Mouse (Mus musculus): ENCODE measurements around the gene Babam2. TPM values are rescaled to one million over a fixed set of nuclear protein-coding genes. Genes with fewer than 3 reads are reported as not detected.

The Babam2 gene
- polyA plus RNA-seq, 1 experiment from 2014 or later = 62.9 TPM

- no peak for ATAC-seq (ENCODE audit: insufficient number of reproducible peaks, insufficient read depth, low FRiP score, low read depth)
- Histone ChIP-seq H3K4me2 (replicated peaks; ENCODE audit: low read depth, low read length) (no peak overlapping the region), H3K4me1 (ENCODE audit: control insufficient read depth, insufficient read depth, low read length) (peaks cover 10% of the 10 kb centered on the region), H3K27me3 (ENCODE audit: control insufficient read depth, insufficient read depth, low read length) (no peaks in the 10 kb centered on the region), H3K9me3 (ENCODE audit: control insufficient read depth, low read depth, low read length) (no peaks in the 10 kb centered on the region), H3K4me3 (ENCODE audit: low read depth, low read length) (no peak overlapping the region), H3K27ac (ENCODE audit: low read length) (peak overlapping the region; percentile 79; the same call in 1 of the 2 replicates), H3K36me3 (ENCODE audit: control insufficient read depth, insufficient read depth, low read length) (no peaks in the 10 kb centered on the region), H3K9ac (replicated peaks; ENCODE audit: low read depth, low read length) (no peak overlapping the region)
- WGBS = 94% methylated on average over 1 of the region's 1 CpGs
These were observed 406.1 kb downstream of the Babam2 start for GRCm38 (mm10) chr5:32103545-32103944.

- no peak for ATAC-seq (ENCODE audit: insufficient number of reproducible peaks, insufficient read depth, low FRiP score, low read depth)
- Histone ChIP-seq H3K4me3 (ENCODE audit: low read depth, low read length) (no peak overlapping the region), H3K9me3 (ENCODE audit: control insufficient read depth, low read depth, low read length) (no peaks in the 10 kb centered on the region), H3K4me2 (replicated peaks; ENCODE audit: low read depth, low read length) (no peak overlapping the region), H3K36me3 (ENCODE audit: control insufficient read depth, insufficient read depth, low read length) (no peaks in the 10 kb centered on the region), H3K4me1 (ENCODE audit: control insufficient read depth, insufficient read depth, low read length) (peaks cover 10% of the 10 kb centered on the region), H3K27ac (ENCODE audit: low read length) (no peak overlapping the region), H3K9ac (replicated peaks; ENCODE audit: low read depth, low read length) (no peak overlapping the region), H3K27me3 (ENCODE audit: control insufficient read depth, insufficient read depth, low read length) (no peaks in the 10 kb centered on the region)
- 81% methylated on average over 12 of the region's 12 CpGs for WGBS
These were observed 406.9 kb downstream of the Babam2 start for GRCm38 (mm10) chr5:32104119-32104990.

GRCm38 (mm10) chr5:32106473-32107140 lies 409.1 kb downstream of the Babam2 start:
- Histone ChIP-seq H3K9ac (replicated peaks; ENCODE audit: low read depth, low read length) (no peak overlapping the region), H3K27me3 (ENCODE audit: control insufficient read depth, insufficient read depth, low read length) (no peaks in the 10 kb centered on the region), H3K4me1 (ENCODE audit: control insufficient read depth, insufficient read depth, low read length) (peaks cover 10% of the 10 kb centered on the region), H3K36me3 (ENCODE audit: control insufficient read depth, insufficient read depth, low read length) (no peaks in the 10 kb centered on the region), H3K9me3 (ENCODE audit: control insufficient read depth, low read depth, low read length) (no peaks in the 10 kb centered on the region), H3K4me3 (ENCODE audit: low read depth, low read length) (no peak overlapping the region), H3K27ac (ENCODE audit: low read length) (no peak overlapping the region), H3K4me2 (replicated peaks; ENCODE audit: low read depth, low read length) (no peak overlapping the region)
- ATAC-seq (ENCODE audit: insufficient number of reproducible peaks, insufficient read depth, low FRiP score, low read depth) = no peak
- WGBS = 82% methylated on average over 5 of the region's 5 CpGs

GRCm38 (mm10) chr5:32110651-32111050 lies 413.2 kb downstream of the Babam2 start:
- no peaks in the 10 kb centered on the region for H3K4me1 ChIP-seq (ENCODE audit: control insufficient read depth, insufficient read depth, low read length)
- no peak overlapping the region for H3K27ac ChIP-seq (ENCODE audit: low read length)
- H3K36me3 ChIP-seq (ENCODE audit: control insufficient read depth, insufficient read depth, low read length) = no peaks in the 10 kb centered on the region
- no peak overlapping the region for H3K9ac ChIP-seq (replicated peaks; ENCODE audit: low read depth, low read length)
- H3K27me3 ChIP-seq (ENCODE audit: control insufficient read depth, insufficient read depth, low read length) = no peaks in the 10 kb centered on the region
- no peaks in the 10 kb centered on the region for H3K9me3 ChIP-seq (ENCODE audit: control insufficient read depth, low read depth, low read length)
- no peak for ATAC-seq (ENCODE audit: insufficient number of reproducible peaks, insufficient read depth, low FRiP score, low read depth)
- no peak overlapping the region for H3K4me2 ChIP-seq (replicated peaks; ENCODE audit: low read depth, low read length)
- 80% methylated on average over 4 of the region's 4 CpGs for WGBS
- no peak overlapping the region for H3K4me3 ChIP-seq (ENCODE audit: low read depth, low read length)

- no peaks in the 10 kb centered on the region for H3K36me3 ChIP-seq (ENCODE audit: control insufficient read depth, insufficient read depth, low read length)
These were observed 414.9 kb downstream of the Babam2 start for GRCm38 (mm10) chr5:32112206-32112916.

GRCm38 (mm10) chr5:32120901-32121376 lies 423.5 kb downstream of the Babam2 start:
- no peaks in the 10 kb centered on the region; the same call in 1 of the 2 replicates for H3K4me1 ChIP-seq (ENCODE audit: control insufficient read depth, insufficient read depth, low read length)
- H3K9me3 ChIP-seq (ENCODE audit: control insufficient read depth, low read depth, low read length) = no peaks in the 10 kb centered on the region
- WGBS = 41% methylated on average over 11 of the region's 11 CpGs
- no peaks in the 10 kb centered on the region for H3K27me3 ChIP-seq (ENCODE audit: control insufficient read depth, insufficient read depth, low read length)
- no peaks in the 10 kb centered on the region for H3K36me3 ChIP-seq (ENCODE audit: control insufficient read depth, insufficient read depth, low read length)
- peak; percentile 50; the same call in 1 of the 2 replicates for ATAC-seq (ENCODE audit: insufficient number of reproducible peaks, insufficient read depth, low FRiP score, low read depth)
- peak overlapping the region; percentile 53; the same call in 1 of the 2 replicates for H3K27ac ChIP-seq (ENCODE audit: low read length)
- no peak overlapping the region for H3K4me2 ChIP-seq (replicated peaks; ENCODE audit: low read depth, low read length)
- H3K4me3 ChIP-seq (ENCODE audit: low read depth, low read length) = no peak overlapping the region
- no peak overlapping the region for H3K9ac ChIP-seq (replicated peaks; ENCODE audit: low read depth, low read length)

More at GRCm38 (mm10) chr5:32112206-32112916, 414.9 kb downstream of the Babam2 start:
- H3K27ac ChIP-seq (ENCODE audit: low read length) = no peak overlapping the region
- H3K4me1 ChIP-seq (ENCODE audit: control insufficient read depth, insufficient read depth, low read length) = no peaks in the 10 kb centered on the region
- ATAC-seq (ENCODE audit: insufficient number of reproducible peaks, insufficient read depth, low FRiP score, low read depth) = no peak
- no peak overlapping the region for H3K4me3 ChIP-seq (ENCODE audit: low read depth, low read length)
- no peaks in the 10 kb centered on the region for H3K27me3 ChIP-seq (ENCODE audit: control insufficient read depth, insufficient read depth, low read length)
- 82% methylated on average over 7 of the region's 7 CpGs for WGBS
- no peak overlapping the region for H3K4me2 ChIP-seq (replicated peaks; ENCODE audit: low read depth, low read length)
- no peaks in the 10 kb centered on the region for H3K9me3 ChIP-seq (ENCODE audit: control insufficient read depth, low read depth, low read length)
- H3K9ac ChIP-seq (replicated peaks; ENCODE audit: low read depth, low read length) = no peak overlapping the region

GRCm38 (mm10) chr5:32121936-32122335 lies 424.5 kb downstream of the Babam2 start:
- H3K4me3 ChIP-seq (ENCODE audit: low read depth, low read length) = no peak overlapping the region
- H3K4me2 ChIP-seq (replicated peaks; ENCODE audit: low read depth, low read length) = no peak overlapping the region
- H3K27ac ChIP-seq (ENCODE audit: low read length) = peak overlapping the region; percentile 53; the same call in 1 of the 2 replicates
- H3K36me3 ChIP-seq (ENCODE audit: control insufficient read depth, insufficient read depth, low read length) = no peaks in the 10 kb centered on the region
- WGBS = 79% methylated on average over 6 of the region's 6 CpGs
- ATAC-seq (ENCODE audit: insufficient number of reproducible peaks, insufficient read depth, low FRiP score, low read depth) = no peak
- H3K27me3 ChIP-seq (ENCODE audit: control insufficient read depth, insufficient read depth, low read length) = no peaks in the 10 kb centered on the region
- no peaks in the 10 kb centered on the region for H3K9me3 ChIP-seq (ENCODE audit: control insufficient read depth, low read depth, low read length)
- H3K9ac ChIP-seq (replicated peaks; ENCODE audit: low read depth, low read length) = no peak overlapping the region
- H3K4me1 ChIP-seq (ENCODE audit: control insufficient read depth, insufficient read depth, low read length) = no peaks in the 10 kb centered on the region; the same call in 1 of the 2 replicates

- Histone ChIP-seq H3K4me3 (ENCODE audit: low read depth, low read length) (no peak overlapping the region), H3K9me3 (ENCODE audit: control insufficient read depth, low read depth, low read length) (no peaks in the 10 kb centered on the region), H3K27me3 (ENCODE audit: control insufficient read depth, insufficient read depth, low read length) (no peaks in the 10 kb centered on the region), H3K4me2 (replicated peaks; ENCODE audit: low read depth, low read length) (no peak overlapping the region), H3K9ac (replicated peaks; ENCODE audit: low read depth, low read length) (no peak overlapping the region), H3K27ac (ENCODE audit: low read length) (no peak overlapping the region), H3K4me1 (ENCODE audit: control insufficient read depth, insufficient read depth, low read length) (no peaks in the 10 kb centered on the region; the same call in 1 of the 2 replicates), H3K36me3 (ENCODE audit: control insufficient read depth, insufficient read depth, low read length) (no peaks in the 10 kb centered on the region)
- WGBS = 85% methylated on average over 5 of the region's 5 CpGs
- ATAC-seq (ENCODE audit: insufficient number of reproducible peaks, insufficient read depth, low FRiP score, low read depth) = no peak
These were observed 424.9 kb downstream of the Babam2 start for GRCm38 (mm10) chr5:32122363-32122762.
